Mouse (Mus musculus): ENCODE measurements around the gene Zfyve28.

GRCm38 (mm10) chr5:34269921-34270465, 18.3 kb downstream of the Zfyve28 start:
- no peak for TF ChIP-seq CTCF (IDR thresholded peaks at IDR 0.05; ENCODE audit: borderline replicate concordance, extremely low read depth, insufficient read depth, insufficient read length)
- no peak for TF ChIP-seq POLR2A (IDR thresholded peaks at IDR 0.05; ENCODE audit: borderline replicate concordance, extremely low read depth, insufficient read depth, insufficient read length, poor library complexity, severe bottlenecking)
